ENCODE assay signal across 26 mouse cellular contexts in the genomic region with DNA sequence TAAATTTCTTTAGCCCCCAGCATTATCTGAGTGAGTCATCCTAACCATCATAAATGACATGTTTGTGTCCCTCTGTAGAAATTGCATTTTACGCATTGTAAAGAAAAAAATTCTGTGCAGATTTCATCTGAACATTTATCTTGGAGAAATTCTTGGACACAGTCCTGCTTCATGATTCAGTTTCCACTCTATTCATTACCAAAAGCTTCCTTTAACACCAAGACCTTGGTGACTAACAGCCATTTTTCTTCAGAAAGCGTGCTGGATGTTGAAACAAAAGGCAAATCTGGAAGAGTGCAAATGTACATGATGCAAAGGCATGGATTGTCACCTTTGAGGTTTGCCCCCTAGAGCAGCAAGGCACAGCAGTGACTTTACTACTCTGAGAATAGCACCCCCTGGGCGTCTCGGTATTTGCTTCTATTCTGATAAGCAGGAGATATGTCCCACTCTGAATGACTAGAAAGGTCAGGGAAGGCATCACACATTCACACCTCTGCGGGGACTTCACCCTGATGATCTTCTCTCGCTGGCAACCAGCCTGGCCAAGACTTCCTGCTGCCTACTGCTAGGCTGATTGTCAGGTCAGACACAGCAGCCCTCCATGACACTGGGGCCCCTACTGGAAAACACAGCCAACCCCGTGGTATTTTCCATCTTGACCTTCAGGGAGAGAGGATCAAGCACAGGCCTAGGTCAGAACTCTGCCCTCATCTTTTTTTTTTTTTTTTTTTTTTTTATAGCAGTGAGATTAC. TPM values are rescaled to one million over a fixed set of nuclear protein-coding genes. Genes with fewer than 3 reads are reported as not detected.
DNase-seq lines count a peak whose midpoint lies in the region; ATAC-seq and TF ChIP-seq lines count a peak whose summit lies in the region.
"Had no signal": no experiment of that assay in that cellular context is flagged by ENCODE, and none has a peak within 500 bp of the region (broad histone marks: within the 10 kb centered on the region; RNA-seq: fewer than 3 reads in every experiment).

No protein-coding gene starts in this region.

- TF ChIP-seq POLR2A in embryonic fibroblast, embryonic 13.5 days (IDR thresholded peaks at IDR 0.05; ENCODE audit: low read depth, low read length), result no peak

- no peak overlapping the region for H3K9ac ChIP-seq in heart, embryonic 12.5 days
- H3K9ac ChIP-seq: embryonic facial prominence, embryonic 15.5 days; hindbrain, embryonic 15.5 days; limb, embryonic 15.5 days; liver, embryonic 15.5 days; lung, embryonic 15.5 days had no signal

- no peaks in the 10 kb centered on the region for H3K27me3 ChIP-seq in heart, embryonic 10.5 days (ENCODE audit: insufficient read depth, poor library complexity, severe bottlenecking)
- H3K27me3 ChIP-seq in heart, embryonic 12.5 days (replicated peaks), result no peaks in the 10 kb centered on the region
- H3K27me3 ChIP-seq: CH12.LX; embryonic facial prominence, embryonic 15.5 days; hindbrain, embryonic 15.5 days; limb, embryonic 15.5 days; liver, embryonic 15.5 days; lung, embryonic 15.5 days had no signal

- H3K4me3 ChIP-seq in heart, embryonic 10.5 days, result no peak overlapping the region
- H3K4me3 ChIP-seq in heart, embryonic 12.5 days, result no peak overlapping the region
- no peak overlapping the region for H3K4me3 ChIP-seq in embryonic fibroblast, embryonic 13.5 days (ENCODE audit: insufficient read depth, low read length)
- H3K4me3 ChIP-seq: embryonic facial prominence, embryonic 15.5 days; hindbrain, embryonic 15.5 days; layer of hippocampus, adult 2 months; limb, embryonic 15.5 days; liver, embryonic 15.5 days; lung, embryonic 15.5 days had no signal

- peaks cover 22% of the 10 kb centered on the region for H3K36me3 ChIP-seq in heart, embryonic 10.5 days
- peaks cover 17% of the 10 kb centered on the region for H3K36me3 ChIP-seq in heart, embryonic 12.5 days

- H3K9me3 ChIP-seq in heart, embryonic 10.5 days, result no peaks in the 10 kb centered on the region
- no peaks in the 10 kb centered on the region for H3K9me3 ChIP-seq in heart, embryonic 12.5 days (replicated peaks)
- H3K9me3 ChIP-seq: embryonic facial prominence, embryonic 15.5 days; G1E; hindbrain, embryonic 15.5 days; limb, embryonic 15.5 days; liver, embryonic 15.5 days; lung, embryonic 15.5 days had no signal

- WGBS in heart, embryonic 10.5 days, result 35% methylated on average over 7 of the region's 7 CpGs
- 32% methylated on average over 7 of the region's 7 CpGs for WGBS in heart, embryonic 12.5 days

- 0 out of 2 replicates have a peak overlapping the region, but pooled peaks have one; percentile 0 for H3K27ac ChIP-seq in heart, embryonic 10.5 days
- H3K27ac ChIP-seq in heart, embryonic 12.5 days (ENCODE audit: poor library complexity, severe bottlenecking), result no peak overlapping the region
- peak overlapping the region; percentile 17; the same call in 1 of the 2 replicates for H3K27ac ChIP-seq in embryonic fibroblast, embryonic 13.5 days (ENCODE audit: insufficient read depth, low read length)
- H3K27ac ChIP-seq: embryonic facial prominence, embryonic 15.5 days; hindbrain, embryonic 15.5 days; layer of hippocampus, adult 2 months; limb, embryonic 15.5 days; liver, embryonic 15.5 days; lung, embryonic 15.5 days; macrophage had no signal

- peaks cover 16% of the 10 kb centered on the region for H3K4me1 ChIP-seq in heart, embryonic 10.5 days
- H3K4me1 ChIP-seq in heart, embryonic 12.5 days (replicated peaks), result peaks cover 22% of the 10 kb centered on the region
- H3K4me1 ChIP-seq in embryonic fibroblast, embryonic 13.5 days (ENCODE audit: control insufficient read depth, insufficient read depth, low read length), result peaks cover 7% of the 10 kb centered on the region
- H3K4me1 ChIP-seq: hindbrain, embryonic 15.5 days; lung, embryonic 15.5 days had no signal

- DNase-seq in heart, embryonic 10.5 days (ENCODE audit: low spot score), result no peak
- DNase-seq in 3T3-L1 (ENCODE audit: low read depth, low spot score), result peak; percentile 64
- no peak for DNase-seq in layer of hippocampus, adult 9-11 months
- no peak for DNase-seq in embryo, embryonic 11 days
- DNase-seq: cerebellum, adult 9-10 months; gastrocnemius, postnatal 10 days; heart, postnatal 36 days; kidney, postnatal 25 days; right cerebral cortex, adult 18-20 months; right cerebral cortex, postnatal 4 days; thymus, adult 18-20 months; thymus, postnatal 4 days had no signal

- H3K4me2 ChIP-seq in heart, embryonic 12.5 days, result no peak overlapping the region
- H3K4me2 ChIP-seq: embryonic facial prominence, embryonic 15.5 days; hindbrain, embryonic 15.5 days; limb, embryonic 15.5 days; liver, embryonic 15.5 days; lung, embryonic 15.5 days had no signal

- no peak for TF ChIP-seq CTCF in embryonic fibroblast, embryonic 13.5 days (IDR thresholded peaks at IDR 0.05; ENCODE audit: borderline replicate concordance, insufficient read depth, low read length)

- ATAC-seq in heart, embryonic 12.5 days (ENCODE audit: insufficient number of reproducible peaks, low FRiP score), result no peak
- ATAC-seq in activated CD4-positive, CD25-positive, alpha-beta regulatory T cell, adult 4 months, result peak; percentile 28
- ATAC-seq: forebrain, embryonic 16.5 days; intestine, embryonic 16.5 days had no signal

RNA-seq across cellular contexts. Expression of a gene that starts 51.6 kb away (rescaled TPM):
- 3.8 and 5.1 TPM in 2 replicates for polyA plus RNA-seq in heart, embryonic 10.5 days (2016; fragmentation: Nextera tagmentation; extraction: Ambion mirVana)
- 7.8 and 8.3 TPM in 2 replicates for polyA plus RNA-seq in heart, embryonic 12.5 days (2016; fragmentation: Nextera tagmentation; extraction: Ambion mirVana)
- polyA plus RNA-seq in activated CD4-positive, CD25-positive, alpha-beta regulatory T cell, adult 4 months (2017; shearing (Covaris generic)), result under 1 TPM; 0.19 to 0.22 TPM
- polyA plus RNA-seq in embryonic fibroblast, embryonic 13.5 days (2011; ENCODE audit: insufficient read length, low read depth, missing spikeins), result 1.3 and 2.4 TPM in 2 replicates
- polyA plus RNA-seq: G1E had no signal
